Mouse (Mus musculus) bone marrow, adult 2 months (tissue): ENCODE measurements around the gene Tas2r143.

Experiments
- CTCF ChIP-seq: fragments of 200-500 bp; IDR thresholded peaks from 2 replicates; pipeline ENCODE4 v1.5.1; 2011; ENCODE audit warnings: low read length, control low read depth; ENCODE audit not compliant: control insufficient read depth, insufficient read depth
- POLR2A ChIP-seq: fragments of 200-500 bp; IDR thresholded peaks from 2 replicates; pipeline ENCODE4 v1.6.1; 2011; ENCODE audit warnings: low read depth, mild to moderate bottlenecking, control low read depth, low read length, borderline replicate concordance; ENCODE audit not compliant: control insufficient read depth

DNA sequence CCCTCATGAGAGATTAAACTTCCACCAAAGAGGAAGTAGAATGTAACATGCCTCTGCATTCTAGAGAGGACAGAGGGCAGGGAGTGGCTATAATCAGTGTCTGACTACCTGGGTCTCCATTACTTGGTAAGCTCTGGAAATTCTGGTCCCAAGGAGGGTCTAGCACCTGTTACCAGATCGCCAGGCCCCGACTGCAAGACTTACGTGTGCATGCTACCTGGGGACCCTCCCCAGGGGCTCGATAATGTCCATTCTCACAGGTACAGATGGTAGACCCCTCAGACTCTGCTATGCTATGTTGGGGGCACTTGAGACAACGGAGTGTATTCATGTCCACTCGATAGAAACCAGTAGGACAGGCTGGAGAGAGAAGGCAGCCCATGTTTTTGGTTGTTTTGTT is 34.8 kb upstream of the Tas2r143 start:
- TF ChIP-seq POLR2A (no peak), CTCF (no peak)
